Mouse (Mus musculus): ENCODE data around the gene Mrpl22. TPM values are rescaled to one million over a fixed set of nuclear protein-coding genes. Genes with fewer than 3 reads are reported as not detected.
"Not testable (repeated sequence)": the region's sequence is repeated elsewhere in the genome, so short reads cannot be mapped to it uniquely, and the experiment has no call there.

Gene Mrpl22
- polyA plus RNA-seq, 1 experiment from 2014 or later, result 138 TPM

DNA sequence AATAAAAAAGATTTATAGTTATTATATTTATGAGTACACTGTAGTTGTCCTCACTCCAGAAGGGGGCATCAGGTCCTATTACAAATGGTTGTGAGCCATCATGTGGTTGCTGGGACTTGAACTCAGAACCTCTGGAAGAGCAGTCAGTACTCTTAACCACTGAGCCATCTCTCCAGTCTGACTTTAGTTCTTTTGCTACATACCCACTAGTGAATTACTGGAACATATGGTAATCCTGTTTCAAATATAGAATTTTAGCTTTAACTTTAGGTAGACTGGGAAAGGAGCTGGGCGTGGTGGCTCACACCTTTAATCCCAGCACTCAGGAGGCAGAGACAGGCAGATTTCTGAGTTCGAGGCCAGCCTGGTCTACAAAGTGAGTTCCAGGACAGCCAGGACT lies 56.6 kb downstream of the Mrpl22 start:
- H3K4me3 ChIP-seq (ENCODE audit: low read depth, low read length); H3K4me1 ChIP-seq (ENCODE audit: control insufficient read depth, insufficient read depth, low read length); H3K9me3 ChIP-seq (replicated peaks; ENCODE audit: control insufficient read depth, low read length); ATAC-seq; H3K36me3 ChIP-seq (ENCODE audit: control insufficient read depth, insufficient read depth, low read length); H3K9ac ChIP-seq (ENCODE audit: low read length); H3K27ac ChIP-seq (ENCODE audit: low read depth, low read length); H3K27me3 ChIP-seq (replicated peaks; ENCODE audit: control insufficient read depth, insufficient read depth, low read length); DNase-seq (ENCODE audit: low spot score); H3K4me2 ChIP-seq (ENCODE audit: low read length): not testable (repeated sequence)
- 84% methylated on average over 1 of the region's 2 CpGs for WGBS

Other genes with a start within 250 kb of the Mrpl22 start
- 11.8 and 14.7 TPM in 2 replicates for gene Larp1, start 162.6 kb upstream of the Mrpl22 start, polyA plus RNA-seq (2014; fragmentation: Nextera tagmentation; extraction: Ambion mirVana)
- gene Gm12248, start 78.5 kb upstream of the Mrpl22 start, polyA plus RNA-seq (2014; fragmentation: Nextera tagmentation; extraction: Ambion mirVana), result not detected in 2 replicates
- gene Cnot8, start 67.5 kb upstream of the Mrpl22 start, polyA plus RNA-seq (2014; fragmentation: Nextera tagmentation; extraction: Ambion mirVana), result 136 and 146 TPM in 2 replicates
- gene Gemin5, start 3.1 kb upstream of the Mrpl22 start, polyA plus RNA-seq (2014; fragmentation: Nextera tagmentation; extraction: Ambion mirVana), result 15.0 and 15.2 TPM in 2 replicates
- gene Igtp, start 27.9 kb downstream of the Mrpl22 start, polyA plus RNA-seq (2014; fragmentation: Nextera tagmentation; extraction: Ambion mirVana), result 1.4 and 1.6 TPM in 2 replicates
- gene Irgm2, start 28.0 kb downstream of the Mrpl22 start, polyA plus RNA-seq (2014; fragmentation: Nextera tagmentation; extraction: Ambion mirVana), result 0.57 and 0.63 TPM in 2 replicates
- gene 4930438A08Rik, start 103.1 kb downstream of the Mrpl22 start, polyA plus RNA-seq (2014; fragmentation: Nextera tagmentation; extraction: Ambion mirVana), result not detected in 2 replicates
- gene Zfp692, start 135.4 kb downstream of the Mrpl22 start, polyA plus RNA-seq (2014; fragmentation: Nextera tagmentation; extraction: Ambion mirVana), result 13.1 and 14.2 TPM in 2 replicates
- 38.8 and 45.4 TPM in 2 replicates for gene Zfp672, start 158.7 kb downstream of the Mrpl22 start, polyA plus RNA-seq (2014; fragmentation: Nextera tagmentation; extraction: Ambion mirVana)
- 29.5 and 43.3 TPM in 2 replicates for gene Sh3bp5l, start 159.1 kb downstream of the Mrpl22 start, polyA plus RNA-seq (2014; fragmentation: Nextera tagmentation; extraction: Ambion mirVana)
- 0.22 TPM in 1 of 2 replicates, not detected in the other for gene Lypd8, start 207.4 kb downstream of the Mrpl22 start, polyA plus RNA-seq (2014; fragmentation: Nextera tagmentation; extraction: Ambion mirVana)
- not detected in 2 replicates for gene 1810065E05Rik, start 249.4 kb downstream of the Mrpl22 start, polyA plus RNA-seq (2014; fragmentation: Nextera tagmentation; extraction: Ambion mirVana)